Mouse (Mus musculus): Measurements from ENCODE around the gene Yy1.

GRCm38 (mm10) chr12:108804388-108804787, 11.6 kb downstream of the Yy1 start:
- TF ChIP-seq CTCF (IDR thresholded peaks at IDR 0.05; ENCODE audit: borderline replicate concordance, control insufficient read depth, extremely low read depth, insufficient read depth, low read length, poor library complexity), result no peak
- no peak for TF ChIP-seq POLR2A (IDR thresholded peaks at IDR 0.05; ENCODE audit: control insufficient read depth, extremely low read depth, insufficient read depth, low read length, poor library complexity)

Measured in thymus, adult 2 months (tissue).